Mouse (Mus musculus) kidney, postnatal 36 days (tissue): Measurements from ENCODE around the gene Snu13.

ENCODE experiments used
- DNase-seq, 2 experiments: peaks; one replicate each; pipeline ENCODE4 v3.0.0; 2021 to 2022; ENCODE audit warnings: mixed read lengths in 2 of 2

Snu13 gene

GRCm38 (mm10) chr15:82023965-82024635 lies 23.3 kb downstream of the Snu13 start:
- DNase-seq, result no peak

GRCm38 (mm10) chr15:82022535-82023088 lies 24.8 kb downstream of the Snu13 start:
- peak in 1 of 2 experiments; percentile 10 for DNase-seq

- DNase-seq, result no peak
These were observed 28.1 kb downstream of the Snu13 start for GRCm38 (mm10) chr15:82019288-82019687.

GRCm38 (mm10) chr15:82017461-82017860 lies 29.9 kb downstream of the Snu13 start:
- DNase-seq, result no peak

- DNase-seq, result no peak
These were observed 30.6 kb downstream of the Snu13 start for GRCm38 (mm10) chr15:82016830-82017229.

- DNase-seq, result peak; percentile 99 to 100
These were observed 31.1 kb downstream of the Snu13 start for GRCm38 (mm10) chr15:82016101-82016808.

- DNase-seq, result peak; percentile 38 to 55
These were observed 31.9 kb downstream of the Snu13 start for GRCm38 (mm10) chr15:82015392-82016100.

- no peak for DNase-seq
These were observed 32.5 kb downstream of the Snu13 start for GRCm38 (mm10) chr15:82014745-82015391.

GRCm38 (mm10) chr15:82011947-82012346 lies 35.5 kb downstream of the Snu13 start:
- no peak for DNase-seq

- no peak for DNase-seq
These were observed 43.1 kb downstream of the Snu13 start for GRCm38 (mm10) chr15:82004257-82004656.

- no peak for DNase-seq
These were observed 53.4 kb downstream of the Snu13 start for GRCm38 (mm10) chr15:81993992-81994391.

GRCm38 (mm10) chr15:81990549-81990948 lies 56.8 kb downstream of the Snu13 start:
- DNase-seq, result no peak
